In genomic region chr11:95792950-95793509, GRCm38 (mm10) we compare ENCODE assay signal across 21 mouse cellular contexts. TPM values are rescaled to one million over a fixed set of nuclear protein-coding genes. Genes with fewer than 3 reads are reported as not detected.
DNase-seq lines count a peak whose midpoint lies in the region; ATAC-seq and TF ChIP-seq lines count a peak whose summit lies in the region.
"Had no signal": no experiment of that assay in that cellular context is flagged by ENCODE, and none has a peak within 500 bp of the region (broad histone marks: within the 10 kb centered on the region; RNA-seq: fewer than 3 reads in every experiment).

No protein-coding gene starts in this region.

- H3K9me3 ChIP-seq in CH12.LX (replicated peaks; ENCODE audit: low read length) (no peaks in the 10 kb centered on the region), MEL (replicated peaks; ENCODE audit: insufficient read depth, low read length) (no peaks in the 10 kb centered on the region)
- H3K9me3 ChIP-seq in liver, embryonic 16.5 days (replicated peaks; ENCODE audit: control insufficient read depth, low read length): no peaks in the 10 kb centered on the region
- H3K9me3 ChIP-seq: forebrain, embryonic 13.5 days; heart, embryonic 13.5 days; limb, embryonic 12.5 days had no signal

- in situ Hi-C loops in CH12.LX (cut with MboI; ENCODE audit: low pct_ligation_motif_present, low pct_unique_long_range_greater_than_20kb, low sequenced_read_pairs): no loop called here

- H3K79me2 ChIP-seq in CH12.LX (replicated peaks; ENCODE audit: control insufficient read depth, extremely low read depth, insufficient read depth, poor library complexity, severe bottlenecking): no peaks in the 10 kb centered on the region
- H3K79me2 ChIP-seq in MEL (ENCODE audit: control insufficient read depth, insufficient read depth, low read length, poor library complexity): no peaks in the 10 kb centered on the region

- 37% methylated on average over 8 of the region's 8 CpGs for WGBS in liver, embryonic 16.5 days (ENCODE audit: insufficient replicate concordance)
- 91% methylated on average over 8 of the region's 8 CpGs for WGBS in lung, adult 2 months

- no peak for DNase-seq in CH12.LX (ENCODE audit: extremely low read depth)
- DNase-seq in MEL (ENCODE audit: low read depth, low spot score): peak; percentile 81
- no peak for DNase-seq in lung, adult 2 months
- no peak for DNase-seq in kidney, adult 8-10 months
- DNase-seq in thymus, postnatal 10 days (ENCODE audit: low spot score in 2 of 2): no peak
- DNase-seq: adrenal gland, postnatal 14 days; cerebellum, adult 18-20 months; cerebellum, postnatal 25 days; kidney, postnatal 4 days; layer of hippocampus, adult 9-11 months; midbrain, embryonic 14.5 days had no signal

- peak; percentile 92 for ATAC-seq in erythroid progenitor cell, adult 5-6 weeks (replicated peaks; ENCODE audit: low FRiP score, poor library complexity, severe bottlenecking)
- ATAC-seq in liver, embryonic 16.5 days (ENCODE audit: low read depth): peak; percentile 94
- ATAC-seq: forebrain, embryonic 13.5 days; Patski had no signal

- H3K9ac ChIP-seq in CH12.LX (ENCODE audit: insufficient read depth, low read depth): no peak overlapping the region
- no peak overlapping the region for H3K9ac ChIP-seq in MEL (ENCODE audit: control insufficient read depth, low read depth, low read length, poor library complexity, severe bottlenecking)
- H3K9ac ChIP-seq in liver, embryonic 16.5 days (ENCODE audit: low read depth, low read length): peak overlapping the region; percentile 59
- H3K9ac ChIP-seq: forebrain, embryonic 13.5 days; heart, embryonic 13.5 days; hindbrain, embryonic 14.5 days; limb, embryonic 12.5 days had no signal

- H3K4me3 ChIP-seq in CH12.LX (replicated peaks in 1 of 3; ENCODE audit: low read depth in 2 of 3, low read length in 2 of 3, poor library complexity in 1 of 3) (no peak overlapping the region), MEL (ENCODE audit: control insufficient read depth in 1 of 2, insufficient read depth in 1 of 2, low read depth in 2 of 2, low read length in 2 of 2) (no peak overlapping the region)
- H3K4me3 ChIP-seq in liver, embryonic 16.5 days (ENCODE audit: low read depth, low read length): peak overlapping the region; percentile 18; the same call in 1 of the 2 replicates
- no peak overlapping the region for H3K4me3 ChIP-seq in lung, adult 2 months (replicated peaks; ENCODE audit: extremely low read depth, low read depth, low read length)
- H3K4me3 ChIP-seq: forebrain, embryonic 13.5 days; heart, embryonic 13.5 days; limb, embryonic 12.5 days; myocyte had no signal

- H3K4me2 ChIP-seq in CH12.LX (ENCODE audit: insufficient read depth, low read depth, poor library complexity, severe bottlenecking): no peak overlapping the region
- H3K4me2 ChIP-seq in liver, embryonic 16.5 days (ENCODE audit: low read depth, low read length): peak overlapping the region; percentile 45
- H3K4me2 ChIP-seq: forebrain, embryonic 13.5 days; heart, embryonic 13.5 days; hindbrain, embryonic 14.5 days; limb, embryonic 12.5 days had no signal

- no peak for TF ChIP-seq POLR2A in CH12.LX (IDR thresholded peaks at IDR 0.05; ENCODE audit: low read depth, low read length)
- TF ChIP-seq POLR2A in MEL (IDR thresholded peaks at IDR 0.05; ENCODE audit: control insufficient read depth in 1 of 2, insufficient read depth in 1 of 2, low read depth in 1 of 2, low read length in 2 of 2, poor library complexity in 1 of 2): no peak; a peak in 1 of 4 replicates
- no peak for TF ChIP-seq POLR2A in lung, adult 2 months (IDR thresholded peaks at IDR 0.05; ENCODE audit: borderline replicate concordance, extremely low read depth, low read depth, low read length)

- no peak for TF ChIP-seq RAD21 in CH12.LX (IDR thresholded peaks at IDR 0.05; ENCODE audit: low read depth, low read length)
- TF ChIP-seq RAD21 in MEL (IDR thresholded peaks at IDR 0.05; ENCODE audit: low read depth, low read length): no peak

- H3K27me3 ChIP-seq in CH12.LX (replicated peaks) (peaks cover 1% of the 10 kb centered on the region), MEL (ENCODE audit: control insufficient read depth in 1 of 2, insufficient read depth in 2 of 2, low read length in 2 of 2) (no peaks in the 10 kb centered on the region)
- H3K27me3 ChIP-seq in liver, embryonic 16.5 days (ENCODE audit: control insufficient read depth, insufficient read depth, low read depth, low read length): peaks cover 29% of the 10 kb centered on the region
- H3K27me3 ChIP-seq: Patski had no signal

- H3K27ac ChIP-seq in CH12.LX (ENCODE audit: insufficient read depth, low read depth) (no peak overlapping the region), MEL (ENCODE audit: control insufficient read depth, low read depth, low read length) (peak overlapping the region; percentile 25)
- peak overlapping the region; percentile 85 for H3K27ac ChIP-seq in liver, embryonic 16.5 days (ENCODE audit: low read length)
- H3K27ac ChIP-seq: forebrain, embryonic 13.5 days; heart, embryonic 13.5 days; hindbrain, embryonic 14.5 days; limb, embryonic 12.5 days had no signal

- TF ChIP-seq CTCF in CH12.LX (conservative IDR thresholded peaks at IDR 0.05 in 1 of 2, IDR thresholded peaks at IDR 0.05 in 1 of 2; ENCODE audit: low read depth in 2 of 2, low read length in 2 of 2): no peak
- no peak for TF ChIP-seq CTCF in MEL (IDR thresholded peaks at IDR 0.05 in 2 of 3, conservative IDR thresholded peaks at IDR 0.05 in 1 of 3; ENCODE audit: control insufficient read depth in 1 of 3, insufficient read depth in 1 of 3, low read depth in 2 of 3, low read length in 3 of 3, poor library complexity in 1 of 3, severe bottlenecking in 1 of 3)
- TF ChIP-seq CTCF in lung, adult 2 months (IDR thresholded peaks at IDR 0.05; ENCODE audit: insufficient read depth, low read length): no peak

- dilution Hi-C loops in CH12.LX (cut with MboI; ENCODE audit: extremely low pct_ligation_motif_present, extremely low pct_unique_long_range_greater_than_20kb, low sequenced_read_pairs): no loop called here

- H3K36me3 ChIP-seq in CH12.LX (replicated peaks in 1 of 2; ENCODE audit: control insufficient read depth in 1 of 2, insufficient read depth in 1 of 2, low read length in 1 of 2): no peaks in the 10 kb centered on the region
- H3K36me3 ChIP-seq in MEL (ENCODE audit: control insufficient read depth in 1 of 2, insufficient read depth in 2 of 2, low read length in 2 of 2): peaks cover 0 to 8% of the 10 kb centered on the region in 2 experiments; a peak in 3 of 4 replicates
- no peaks in the 10 kb centered on the region; the same call in 1 of the 2 replicates for H3K36me3 ChIP-seq in liver, embryonic 16.5 days (ENCODE audit: control insufficient read depth, insufficient read depth)
- H3K36me3 ChIP-seq: heart, embryonic 13.5 days; limb, embryonic 12.5 days had no signal

- peaks cover 0 to 5% of the 10 kb centered on the region in 2 experiments; a peak in 1 of 4 replicates for H3K4me1 ChIP-seq in CH12.LX (ENCODE audit: control insufficient read depth in 1 of 2, insufficient read depth in 2 of 2)
- H3K4me1 ChIP-seq in MEL (ENCODE audit: control insufficient read depth in 1 of 2, insufficient read depth in 2 of 2, low read length in 2 of 2): peaks cover 5 to 10% of the 10 kb centered on the region in 2 experiments; a peak in 3 of 4 replicates
- peaks cover 28% of the 10 kb centered on the region for H3K4me1 ChIP-seq in liver, embryonic 16.5 days (ENCODE audit: control insufficient read depth, low read depth, low read length)
- H3K4me1 ChIP-seq in lung, adult 2 months (ENCODE audit: control insufficient read depth, insufficient read depth, low read length): peaks cover 23% of the 10 kb centered on the region

- TF ChIP-seq EP300 in CH12.LX (IDR thresholded peaks at IDR 0.05; ENCODE audit: low read length): no peak
- TF ChIP-seq EP300 in MEL (IDR thresholded peaks at IDR 0.05; ENCODE audit: low read depth in 1 of 2, low read length in 2 of 2): peak; percentile 54 to 56

TF ChIP-seq in MEL, 35 proteins besides CTCF, POLR2A, EP300 and RAD21 (continues in another document):
- no peak for TF ChIP-seq ELF1 (IDR thresholded peaks at IDR 0.05; ENCODE audit: low read depth, low read length)

RNA-seq across cellular contexts. Expression of gene Phospho1, which starts 31.3 kb away (rescaled TPM):
- total RNA-seq in CH12.LX (2012; rRNA removed) (0.46 and 1.3 TPM in 2 replicates), CH12.LX (2014; rRNA removed) (not detected in 2 replicates), MEL (2012; rRNA removed) (15.4 and 17.7 TPM in 2 replicates)
- polyA plus RNA-seq in CH12.LX (2012; ENCODE audit: insufficient read length, low read depth) (0.97 and 6.0 TPM in 2 replicates), MEL (2012; ENCODE audit: insufficient read depth in 1 of 2, insufficient read length in 2 of 2, low read depth in 1 of 2, low replicate concordance in 2 of 2, missing spikeins in 1 of 2) (10 to 100 TPM in 1 of 2 experiments, not detected in 1; 76.0 TPM)
- 10.1 and 12.6 TPM in 2 replicates for total RNA-seq in erythroid progenitor cell, adult 5-6 weeks (2015; ENCODE audit: low replicate concordance)
- 18.6 TPM in 1 of 2 replicates, not detected in the other for total RNA-seq in erythroid progenitor cell, adult 5-6 weeks (2017; ENCODE audit: low replicate concordance)
- polyA plus RNA-seq in liver, embryonic 16.5 days (2015; fragmentation: Nextera tagmentation; extraction: Ambion mirVana): 6.5 and 7.7 TPM in 2 replicates
- 85.8 and 128 TPM in 2 replicates for polyA plus RNA-seq in lung, adult 2 months (2012; rRNA removed)
- polyA plus RNA-seq: forebrain, embryonic 13.5 days; kidney, embryonic 14.5 days; limb, embryonic 12.5 days; stomach, embryonic 14.5 days had no signal

RNA-seq across cellular contexts. Expression of gene Gngt2, which starts 44.0 kb away (rescaled TPM):
- total RNA-seq in CH12.LX (2012; rRNA removed): 133 and 143 TPM in 2 replicates
- 157 and 162 TPM in 2 replicates for total RNA-seq in CH12.LX (2014; rRNA removed)
- 136 and 140 TPM in 2 replicates for polyA plus RNA-seq in CH12.LX (2012; ENCODE audit: insufficient read length, low read depth)
- 23.5 and 24.0 TPM in 2 replicates for total RNA-seq in MEL (2012; rRNA removed)
- 10 to 100 TPM in 1 of 2 experiments, not detected in 1; 25.9 TPM for polyA plus RNA-seq in MEL (2012; ENCODE audit: insufficient read depth in 1 of 2, insufficient read length in 2 of 2, low read depth in 1 of 2, low replicate concordance in 2 of 2, missing spikeins in 1 of 2)
- 26.3 and 28.1 TPM in 2 replicates for total RNA-seq in erythroid progenitor cell, adult 5-6 weeks (2015; ENCODE audit: low replicate concordance)
- total RNA-seq in erythroid progenitor cell, adult 5-6 weeks (2017; ENCODE audit: low replicate concordance): 14.6 and 20.5 TPM in 2 replicates
- 21.1 and 23.2 TPM in 2 replicates for polyA plus RNA-seq in liver, embryonic 16.5 days (2015; fragmentation: Nextera tagmentation; extraction: Ambion mirVana)
- 18.1 and 31.9 TPM in 2 replicates for polyA plus RNA-seq in lung, adult 2 months (2012; rRNA removed)
- polyA plus RNA-seq: Patski had no signal

RNA-seq across cellular contexts. Expression of gene Abi3, which starts 49.2 kb away (rescaled TPM):
- total RNA-seq in CH12.LX (2012; rRNA removed) (31.4 and 33.5 TPM in 2 replicates), CH12.LX (2014; rRNA removed) (24.4 and 25.9 TPM in 2 replicates), MEL (2012; rRNA removed) (3.2 and 3.3 TPM in 2 replicates)
- polyA plus RNA-seq in CH12.LX (2012; ENCODE audit: insufficient read length, low read depth) (54.9 and 74.5 TPM in 2 replicates), MEL (2012; ENCODE audit: insufficient read depth in 1 of 2, insufficient read length in 2 of 2, low read depth in 1 of 2, low replicate concordance in 2 of 2, missing spikeins in 1 of 2) (10 to 100 TPM in 1 of 2 experiments, not detected in 1; 15.4 TPM)
- 2.1 and 4.7 TPM in 2 replicates for total RNA-seq in erythroid progenitor cell, adult 5-6 weeks (2015; ENCODE audit: low replicate concordance)
- 2.3 and 16.0 TPM in 2 replicates for total RNA-seq in erythroid progenitor cell, adult 5-6 weeks (2017; ENCODE audit: low replicate concordance)
- polyA plus RNA-seq in liver, embryonic 16.5 days (2015; fragmentation: Nextera tagmentation; extraction: Ambion mirVana): 5.3 and 7.6 TPM in 2 replicates
- 141 and 169 TPM in 2 replicates for polyA plus RNA-seq in lung, adult 2 months (2012; rRNA removed)
- polyA plus RNA-seq: Patski had no signal

Comparison
In these comparisons a context has a peak if more than half of its experiments do, and no peak if none do; other contexts are left out.
1. Of the 35 proteins assayed by ChIP-seq in both MEL and CH12.LX: peak only in MEL: BHLHE40, EP300, ETS1, MAX, MXI1, POLR2AphosphoS2 and 4 more; only in CH12.LX: none; in both: ZKSCAN1; in neither: 23; mixed calls (peak in some experiments, not most) for 1.